Mouse (Mus musculus): ENCODE measurements around the gene Kcnh3.

GRCm38 (mm10) chr15:99251626-99252380 lies 27.1 kb downstream of the Kcnh3 start, which contains the start of gene Mcrs1:
- TF ChIP-seq EP300 (IDR thresholded peaks at IDR 0.05; ENCODE audit: low read depth) (peak; percentile 24; the same call in 1 of the 2 replicates), CTCF (IDR thresholded peaks at IDR 0.05; ENCODE audit: low read depth) (no peak)

Data from liver, embryonic 14.5 days (tissue).